Mouse (Mus musculus) layer of hippocampus, adult 11-12 months (tissue): Measurements from ENCODE around the gene Itgb6.

Source experiments
- DNase-seq: peaks from one replicate; pipeline ENCODE4 v3.0.0; 2022; ENCODE audit warnings: low spot score

The Itgb6 gene

GRCm38 (mm10) chr2:60722514-60722913 is at the start of gene Itgb6:
Gene Itgb6, minus strand, starts transcription at chr2:60722643.
- DNase-seq, result peak; percentile 53

- no peak for DNase-seq
Measured at GRCm38 (mm10) chr2:60766420-60766819, 44.0 kb upstream of the Itgb6 start.

- DNase-seq, result no peak
Measured at GRCm38 (mm10) chr2:60756218-60756617, 33.8 kb upstream of the Itgb6 start.

- DNase-seq, result no peak
Measured at GRCm38 (mm10) chr2:60755101-60755500, 32.7 kb upstream of the Itgb6 start.

- no peak for DNase-seq
Measured at GRCm38 (mm10) chr2:60751274-60751673, 28.8 kb upstream of the Itgb6 start.

GRCm38 (mm10) chr2:60750591-60750990 is 28.1 kb upstream of the Itgb6 start:
- DNase-seq, result no peak

GRCm38 (mm10) chr2:60748585-60748984 is 26.1 kb upstream of the Itgb6 start:
- no peak for DNase-seq

GRCm38 (mm10) chr2:60747590-60747989 is 25.1 kb upstream of the Itgb6 start:
- no peak for DNase-seq

- DNase-seq, result no peak
Measured at GRCm38 (mm10) chr2:60744674-60745073, 22.2 kb upstream of the Itgb6 start.

GRCm38 (mm10) chr2:60739389-60740137 is 17.1 kb upstream of the Itgb6 start:
- no peak for DNase-seq

GRCm38 (mm10) chr2:60730929-60731328 is 8.5 kb upstream of the Itgb6 start:
- no peak for DNase-seq

- DNase-seq, result no peak
Measured at GRCm38 (mm10) chr2:60730024-60730423, 7.6 kb upstream of the Itgb6 start.

GRCm38 (mm10) chr2:60728902-60729585 is 6.6 kb upstream of the Itgb6 start:
- no peak for DNase-seq

- DNase-seq, result no peak
Measured at GRCm38 (mm10) chr2:60724660-60725059, 2.2 kb upstream of the Itgb6 start.

- DNase-seq, result no peak
Measured at GRCm38 (mm10) chr2:60722967-60723366, 524 bp upstream of the Itgb6 start.

- DNase-seq, result peak; percentile 31
Measured at GRCm38 (mm10) chr2:60720906-60721305, 1.5 kb downstream of the Itgb6 start.

GRCm38 (mm10) chr2:60720205-60720604 is 2.2 kb downstream of the Itgb6 start:
- DNase-seq, result no peak

GRCm38 (mm10) chr2:60717348-60717747 is 5.1 kb downstream of the Itgb6 start:
- peak; percentile 18 for DNase-seq

GRCm38 (mm10) chr2:60716549-60716948 is 5.9 kb downstream of the Itgb6 start:
- DNase-seq, result no peak

- DNase-seq, result no peak
Measured at GRCm38 (mm10) chr2:60715771-60716170, 6.7 kb downstream of the Itgb6 start.

GRCm38 (mm10) chr2:60714971-60715502 is 7.4 kb downstream of the Itgb6 start:
- no peak for DNase-seq

- DNase-seq, result no peak
Measured at GRCm38 (mm10) chr2:60714475-60714874, 8.0 kb downstream of the Itgb6 start.

GRCm38 (mm10) chr2:60713857-60714256 is 8.6 kb downstream of the Itgb6 start:
- DNase-seq, result no peak
